Mouse (Mus musculus) megakaryocyte, embryonic 14.5 days (primary cell): ENCODE results near the gene Metap2.

Source experiments
- FLI1 ChIP-seq: IDR thresholded peaks from 2 replicates; pipeline ENCODE4 v1.6.1; 2012; ENCODE audit warnings: low read length, inconsistent platforms, mixed read lengths
- GATA1 ChIP-seq: IDR thresholded peaks from 3 replicates; pipeline ENCODE4 v1.6.1; 2012; ENCODE audit warnings: mixed read lengths, low read length, inconsistent platforms, borderline replicate concordance

- TF ChIP-seq GATA1 (no peak), FLI1 (no peak)
Measured at GRCm38 (mm10) chr10:93919227-93919626, 22.3 kb upstream of the Metap2 start.
